Mouse (Mus musculus): ENCODE measurements around the gene Poc1b. TPM values are rescaled to one million over a fixed set of nuclear protein-coding genes. Genes with fewer than 3 reads are reported as not detected.
"Not testable (repeated sequence)": the region's sequence is repeated elsewhere in the genome, so short reads cannot be mapped to it uniquely, and the experiment has no call there.

Poc1b gene
- polyA plus RNA-seq, 1 experiment from 2014 or later, result 21.1 TPM

DNA sequence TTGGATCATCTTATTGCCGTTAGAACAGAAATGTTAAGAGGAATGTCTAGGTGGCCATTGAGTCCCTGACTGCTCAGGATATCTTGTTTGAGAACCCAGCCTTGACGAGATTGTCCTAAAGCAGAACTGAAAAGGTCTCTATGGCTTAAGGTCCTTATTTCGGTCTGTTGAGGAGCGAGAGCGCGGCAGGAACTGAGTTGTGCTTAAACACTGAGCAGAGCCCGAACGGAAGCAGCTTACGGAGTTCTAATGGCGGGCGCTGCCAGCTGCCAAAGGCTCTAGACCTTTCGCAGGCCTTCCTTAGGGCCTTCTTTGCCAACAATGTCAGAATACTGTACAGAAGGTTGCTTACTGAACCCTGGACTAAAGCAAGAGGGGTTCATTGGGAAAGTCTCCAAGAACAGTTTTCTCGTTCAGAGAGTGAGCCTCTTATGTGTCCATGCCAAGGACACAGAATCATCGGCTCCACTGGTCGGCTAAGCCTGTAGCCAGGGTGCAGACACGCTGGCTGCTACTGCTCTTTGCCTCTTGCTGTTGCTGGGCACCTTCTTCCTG, 26.6 kb downstream of the Poc1b start:
- no peak for ATAC-seq (ENCODE audit: insufficient number of reproducible peaks, insufficient read depth, low FRiP score, low TSS enrichment)
- Histone ChIP-seq H3K27me3 (no peaks in the 10 kb centered on the region), H3K27ac (no peak overlapping the region), H3K36me3 (peaks cover 4% of the 10 kb centered on the region; the same call in 1 of the 2 replicates), H3K9ac (no peak overlapping the region), H3K4me1 (no peaks in the 10 kb centered on the region), H3K4me2 (replicated peaks) (no peak overlapping the region), H3K4me3 (no peak overlapping the region), H3K9me3 (no peaks in the 10 kb centered on the region)
- WGBS, result 94% methylated on average over 16 of the region's 16 CpGs

DNA sequence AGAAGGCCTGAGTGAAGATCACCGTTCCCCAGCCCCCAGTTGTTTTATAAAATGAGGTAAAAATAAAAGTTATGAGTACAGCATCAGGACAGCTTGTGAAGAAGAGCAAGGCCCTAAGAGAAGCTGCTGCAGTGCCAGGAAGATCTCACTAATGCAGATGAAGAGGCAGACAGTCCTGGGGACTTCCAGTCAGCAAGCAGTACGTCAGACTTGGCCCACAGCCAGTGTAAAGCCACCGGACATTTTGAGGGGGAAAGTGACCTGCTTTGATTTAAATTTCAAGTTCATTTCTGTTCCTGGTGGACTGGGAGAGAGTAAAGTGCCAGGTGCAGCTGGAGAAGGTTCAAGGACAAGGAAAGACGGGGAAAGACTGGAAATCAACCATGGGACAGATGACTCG, 29.5 kb downstream of the Poc1b start:
- Histone ChIP-seq H3K9me3 (no peaks in the 10 kb centered on the region), H3K4me3 (no peak overlapping the region), H3K4me2 (replicated peaks) (no peak overlapping the region), H3K9ac (no peak overlapping the region), H3K27me3 (no peaks in the 10 kb centered on the region), H3K27ac (no peak overlapping the region), H3K4me1 (no peaks in the 10 kb centered on the region), H3K36me3 (peaks cover 6% of the 10 kb centered on the region)
- ATAC-seq (ENCODE audit: insufficient number of reproducible peaks, insufficient read depth, low FRiP score, low TSS enrichment), result no peak
- WGBS, result 78% methylated on average over 5 of the region's 5 CpGs

DNA sequence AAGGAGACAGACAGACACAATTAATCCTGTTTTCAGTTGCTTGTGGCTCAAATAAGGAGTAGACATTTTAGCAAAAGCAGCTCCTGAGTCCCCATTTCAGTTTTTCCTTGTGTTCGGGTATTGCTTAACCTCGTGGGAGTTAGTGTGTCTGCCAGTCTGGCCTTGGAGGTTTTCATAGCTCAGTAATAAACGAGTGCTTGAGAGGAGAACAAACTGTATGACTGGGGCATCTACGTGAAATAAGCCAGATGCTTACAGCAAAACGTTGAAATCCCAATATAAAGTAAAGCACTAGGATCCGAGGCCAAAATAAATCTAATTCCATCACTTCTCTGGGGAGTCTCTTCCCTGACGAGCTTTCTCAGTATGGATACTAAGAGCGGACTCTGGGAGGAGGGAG, 38.8 kb downstream of the Poc1b start:
- ATAC-seq (ENCODE audit: insufficient number of reproducible peaks, insufficient read depth, low FRiP score, low TSS enrichment), result no peak
- peaks cover 4% of the 10 kb centered on the region; the same call in 1 of the 2 replicates for H3K36me3 ChIP-seq
- WGBS, result 79% methylated on average over 8 of the region's 8 CpGs

DNA sequence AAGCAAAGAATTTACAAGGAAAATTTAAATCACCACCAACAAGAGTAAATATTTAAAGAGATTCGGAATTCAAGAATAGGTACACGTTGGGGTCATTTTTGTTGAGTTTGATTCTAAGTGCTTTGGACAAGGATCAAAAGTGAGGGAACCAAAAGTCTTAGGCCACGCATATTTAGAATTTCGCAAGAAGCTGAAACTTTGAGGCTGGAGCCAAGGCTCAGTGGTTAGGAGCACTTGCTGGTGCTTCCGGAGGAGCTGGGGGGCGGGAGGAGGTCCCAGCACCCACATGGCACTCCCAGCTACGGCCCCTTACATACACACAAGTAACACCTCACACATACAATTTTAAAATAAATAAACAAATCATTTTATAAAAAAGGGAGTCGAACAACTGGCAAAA, 39.8 kb downstream of the Poc1b start:
- no peak for ATAC-seq (ENCODE audit: insufficient number of reproducible peaks, insufficient read depth, low FRiP score, low TSS enrichment)
- Histone ChIP-seq H3K27me3 (no peaks in the 10 kb centered on the region), H3K9me3 (no peaks in the 10 kb centered on the region), H3K4me1 (no peaks in the 10 kb centered on the region), H3K4me3 (no peak overlapping the region), H3K36me3 (peaks cover 8% of the 10 kb centered on the region; the same call in 1 of the 2 replicates), H3K9ac (no peak overlapping the region), H3K4me2 (replicated peaks) (no peak overlapping the region), H3K27ac (no peak overlapping the region)
- 90% methylated on average over 8 of the region's 8 CpGs for WGBS

More for the DNA sequence above, 38.8 kb downstream of the Poc1b start:
- Histone ChIP-seq H3K4me1 (no peaks in the 10 kb centered on the region), H3K4me3 (no peak overlapping the region), H3K27me3 (no peaks in the 10 kb centered on the region), H3K4me2 (replicated peaks) (no peak overlapping the region), H3K27ac (no peak overlapping the region), H3K9me3 (no peaks in the 10 kb centered on the region), H3K9ac (no peak overlapping the region)

DNA sequence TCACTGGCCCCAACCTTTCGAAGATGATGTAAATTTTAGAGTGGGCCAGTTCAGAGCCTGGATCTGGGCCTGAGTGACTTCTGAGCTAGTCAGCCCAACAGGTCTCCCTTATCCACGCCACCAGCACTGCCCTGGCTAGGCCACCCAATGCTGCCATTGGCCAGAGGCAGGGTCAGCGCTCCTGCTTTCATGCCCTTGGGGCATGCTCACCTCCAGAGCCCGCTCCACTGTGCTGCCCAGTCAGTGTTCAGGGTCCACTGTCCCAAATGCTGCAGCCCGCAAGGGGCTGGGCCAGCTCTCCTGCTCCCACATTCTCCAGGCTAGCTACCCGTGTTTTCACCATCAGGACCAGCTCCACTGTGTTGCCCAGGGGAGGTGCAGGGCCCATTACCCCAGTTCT, 43.2 kb downstream of the Poc1b start:
- Histone ChIP-seq H3K36me3 (peaks cover 13% of the 10 kb centered on the region; the same call in 1 of the 2 replicates), H3K9me3 (no peaks in the 10 kb centered on the region), H3K4me3 (no peak overlapping the region), H3K27ac (no peak overlapping the region), H3K4me1 (no peaks in the 10 kb centered on the region), H3K27me3 (no peaks in the 10 kb centered on the region), H3K4me2 (replicated peaks) (no peak overlapping the region), H3K9ac (no peak overlapping the region)
- no peak for ATAC-seq (ENCODE audit: insufficient number of reproducible peaks, insufficient read depth, low FRiP score, low TSS enrichment)
- WGBS, result 85% methylated on average over 6 of the region's 6 CpGs

DNA sequence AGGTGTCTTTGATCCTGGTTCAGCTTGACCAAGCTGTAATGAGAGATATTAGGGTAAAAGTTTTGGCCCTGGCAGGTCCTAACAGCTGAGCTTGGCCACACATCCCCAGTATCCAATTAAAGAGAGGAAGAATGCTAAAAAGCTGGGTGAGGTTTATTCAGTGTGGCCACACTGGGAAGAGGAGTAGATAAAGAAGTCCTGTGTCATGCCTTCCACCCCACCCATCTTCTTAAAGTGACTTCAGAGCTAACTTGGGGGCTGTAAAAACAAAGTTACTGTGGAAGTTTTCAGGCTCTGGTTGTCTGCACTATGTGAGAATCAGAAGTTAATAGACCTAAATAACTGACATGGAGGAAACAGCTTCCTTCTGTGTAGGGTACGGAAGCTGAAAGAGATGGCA, 44.7 kb downstream of the Poc1b start:
- Histone ChIP-seq H3K4me2 (replicated peaks) (no peak overlapping the region), H3K4me1 (no peaks in the 10 kb centered on the region), H3K36me3 (peaks cover 13% of the 10 kb centered on the region; the same call in 1 of the 2 replicates), H3K27me3 (no peaks in the 10 kb centered on the region), H3K9ac (no peak overlapping the region), H3K9me3 (no peaks in the 10 kb centered on the region), H3K27ac (no peak overlapping the region), H3K4me3 (no peak overlapping the region)
- WGBS, result 95% methylated on average over 1 of the region's 1 CpGs
- no peak for ATAC-seq (ENCODE audit: insufficient number of reproducible peaks, insufficient read depth, low FRiP score, low TSS enrichment)

DNA sequence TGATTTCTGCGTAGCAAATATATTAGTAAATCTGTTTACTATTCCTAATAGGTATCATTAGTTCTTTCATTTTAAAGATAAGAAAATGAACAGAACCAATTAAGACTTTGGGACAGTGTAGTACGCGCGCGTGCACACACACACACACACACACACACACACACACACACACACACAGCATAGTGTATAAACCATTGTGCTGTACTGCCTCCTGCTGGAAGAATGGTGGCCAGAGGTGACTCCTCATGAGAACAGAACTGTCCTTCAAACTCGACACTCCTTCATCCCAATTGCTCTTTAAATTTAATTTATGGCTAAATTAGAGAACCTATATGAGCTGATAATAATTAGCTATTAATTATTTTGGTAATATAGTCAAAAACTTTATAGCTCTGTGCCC, 45.2 kb downstream of the Poc1b start:
- no peaks in the 10 kb centered on the region for H3K27me3 ChIP-seq
- no peak for ATAC-seq (ENCODE audit: insufficient number of reproducible peaks, insufficient read depth, low FRiP score, low TSS enrichment)

DNA sequence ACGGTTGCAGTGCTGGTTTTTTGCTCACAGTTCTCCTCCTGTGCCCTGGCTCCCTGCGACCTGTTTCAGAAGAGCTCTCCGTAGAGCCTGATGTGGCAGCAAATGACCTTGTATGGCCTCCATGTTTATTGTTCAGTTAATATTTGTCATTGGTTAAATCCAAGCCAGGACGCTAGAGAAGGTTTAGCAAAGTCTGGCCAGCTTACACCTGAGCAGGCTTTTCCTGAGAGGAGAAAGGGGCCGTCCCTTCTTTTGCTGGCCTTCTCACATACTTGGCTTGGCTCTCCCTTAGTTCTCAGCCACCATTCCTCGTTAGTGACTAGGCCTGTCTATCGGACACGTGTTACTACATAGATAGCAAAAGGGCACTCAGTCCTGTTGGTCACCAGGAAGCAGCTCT, 47.8 kb downstream of the Poc1b start:
- Histone ChIP-seq H3K27ac (no peak overlapping the region), H3K36me3 (peaks cover 17% of the 10 kb centered on the region; the same call in 1 of the 2 replicates), H3K27me3 (no peaks in the 10 kb centered on the region), H3K4me2 (replicated peaks) (no peak overlapping the region), H3K9me3 (no peaks in the 10 kb centered on the region), H3K4me1 (no peaks in the 10 kb centered on the region), H3K4me3 (no peak overlapping the region), H3K9ac (no peak overlapping the region)
- 87% methylated on average over 8 of the region's 8 CpGs for WGBS
- no peak for ATAC-seq (ENCODE audit: insufficient number of reproducible peaks, insufficient read depth, low FRiP score, low TSS enrichment)

More for the DNA sequence above, 45.2 kb downstream of the Poc1b start:
- Histone ChIP-seq H3K4me3 (no peak overlapping the region), H3K4me1 (no peaks in the 10 kb centered on the region), H3K27ac (no peak overlapping the region), H3K4me2 (replicated peaks) (no peak overlapping the region), H3K9ac (no peak overlapping the region), H3K9me3 (no peaks in the 10 kb centered on the region), H3K36me3 (peaks cover 17% of the 10 kb centered on the region; the same call in 1 of the 2 replicates)
- WGBS, result 92% methylated on average over 6 of the region's 6 CpGs

DNA sequence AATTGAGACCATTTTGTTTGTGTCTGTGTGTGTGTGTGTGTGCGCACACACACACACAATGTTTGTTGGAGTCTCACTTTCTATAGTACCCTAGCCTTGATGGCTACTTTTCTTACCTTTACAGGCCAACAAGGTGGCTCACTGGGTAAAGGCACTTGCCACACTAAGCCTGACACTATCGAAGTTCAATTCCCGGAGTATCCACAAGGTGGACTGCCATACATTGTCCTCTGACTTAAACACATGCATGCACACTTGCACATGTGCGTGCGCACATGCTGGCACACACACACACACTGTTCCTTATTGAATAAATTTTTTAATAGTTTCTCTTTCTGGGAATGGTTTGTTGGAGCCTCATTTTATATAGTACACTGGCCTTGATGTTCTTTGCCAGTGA, 50.0 kb downstream of the Poc1b start:
- Histone ChIP-seq H3K4me2 (replicated peaks) (no peak overlapping the region), H3K9me3 (no peaks in the 10 kb centered on the region), H3K27me3 (no peaks in the 10 kb centered on the region), H3K4me1 (no peaks in the 10 kb centered on the region), H3K4me3 (no peak overlapping the region), H3K9ac (no peak overlapping the region), H3K27ac (no peak overlapping the region), H3K36me3 (peaks cover 9% of the 10 kb centered on the region; the same call in 1 of the 2 replicates)
- WGBS, result 90% methylated on average over 5 of the region's 5 CpGs
- ATAC-seq (ENCODE audit: insufficient number of reproducible peaks, insufficient read depth, low FRiP score, low TSS enrichment), result no peak

DNA sequence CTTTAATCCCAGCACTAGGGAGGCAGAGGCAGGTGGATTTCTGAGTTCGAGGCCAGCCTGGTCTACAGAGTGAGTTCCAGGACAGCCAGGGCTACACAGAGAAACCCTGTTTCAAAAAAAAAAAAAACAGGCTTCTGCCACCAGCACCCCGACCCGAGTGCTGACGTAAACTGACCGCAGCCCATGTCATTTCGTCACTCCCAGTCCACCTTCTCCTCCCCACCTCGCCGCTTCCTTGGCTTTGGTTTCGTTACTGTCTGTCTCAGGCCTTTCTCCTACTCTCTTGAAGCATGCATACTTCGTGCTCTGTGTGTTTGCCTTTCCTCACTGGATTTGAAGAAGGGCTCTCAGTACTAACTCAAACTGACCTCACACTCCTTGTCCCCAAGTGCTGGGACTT, 50.9 kb downstream of the Poc1b start:
- not testable (repeated sequence) for H3K9ac ChIP-seq; H3K9me3 ChIP-seq; H3K27ac ChIP-seq; H3K4me3 ChIP-seq; H3K4me2 ChIP-seq (replicated peaks); H3K36me3 ChIP-seq; H3K4me1 ChIP-seq; H3K27me3 ChIP-seq; ATAC-seq (ENCODE audit: insufficient number of reproducible peaks, insufficient read depth, low FRiP score, low TSS enrichment)
- WGBS, result 95% methylated on average over 10 of the region's 10 CpGs

DNA sequence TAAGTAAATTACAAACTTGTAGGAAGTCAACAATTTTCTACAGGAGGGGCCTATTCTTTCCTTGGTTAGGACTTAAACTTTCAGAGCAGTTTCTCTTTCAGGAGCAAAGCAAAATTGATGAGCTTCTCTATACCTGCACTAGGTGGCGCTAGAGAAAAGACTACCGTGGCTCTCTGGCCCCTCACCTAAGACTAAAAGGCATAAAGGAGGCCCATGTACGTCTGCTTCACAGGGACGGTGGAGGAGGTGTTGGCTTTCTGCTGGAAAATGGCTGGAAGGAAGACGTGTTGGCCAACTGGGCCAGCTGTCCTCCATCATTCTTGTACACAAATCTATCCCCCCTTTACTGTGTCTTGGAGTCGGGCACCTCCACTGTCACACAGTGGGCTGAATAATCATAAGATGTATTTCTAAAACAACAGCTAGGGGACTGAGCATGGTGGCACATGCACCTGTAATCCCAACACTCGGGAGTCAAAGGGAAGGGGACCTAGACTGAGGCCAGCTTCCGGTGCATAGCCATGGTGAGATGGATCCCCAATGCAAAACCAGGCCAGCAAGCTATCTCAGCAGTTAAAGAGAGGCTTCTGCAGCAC, 55.2 kb downstream of the Poc1b start:
- Histone ChIP-seq H3K9me3 (no peaks in the 10 kb centered on the region), H3K9ac (no peak overlapping the region), H3K4me2 (replicated peaks) (no peak overlapping the region), H3K36me3 (no peaks in the 10 kb centered on the region), H3K27ac (no peak overlapping the region), H3K4me1 (peaks cover 6% of the 10 kb centered on the region; the same call in 1 of the 2 replicates), H3K27me3 (no peaks in the 10 kb centered on the region), H3K4me3 (no peak overlapping the region)
- WGBS, result 36% methylated on average over 8 of the region's 8 CpGs
- no peak for ATAC-seq (ENCODE audit: insufficient number of reproducible peaks, insufficient read depth, low FRiP score, low TSS enrichment)

DNA sequence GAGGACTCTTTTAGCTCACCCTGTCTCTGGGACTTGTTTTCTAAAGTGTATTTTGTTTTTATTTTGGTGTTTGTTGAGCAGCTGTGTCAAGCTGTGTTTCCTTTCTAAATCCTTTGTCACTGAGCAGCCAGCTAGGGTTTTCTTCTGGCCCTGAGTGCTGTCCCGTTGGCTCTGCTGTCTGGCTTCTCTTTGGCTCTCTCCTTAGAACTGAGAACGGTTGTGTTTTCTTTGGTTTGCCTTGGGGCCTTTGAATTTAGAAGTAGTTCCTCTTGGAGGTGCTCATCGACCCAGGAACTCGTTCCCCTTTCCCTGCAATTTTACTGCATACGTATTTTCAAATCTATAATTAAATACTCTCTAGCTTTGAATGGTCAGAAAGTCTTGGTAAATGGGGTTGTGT, 56.2 kb downstream of the Poc1b start:
- H3K9me3 ChIP-seq, result no peaks in the 10 kb centered on the region
- H3K27me3 ChIP-seq, result no peaks in the 10 kb centered on the region
- no peak overlapping the region for H3K4me3 ChIP-seq
- H3K4me2 ChIP-seq (replicated peaks), result no peak overlapping the region
- 85% methylated on average over 5 of the region's 5 CpGs for WGBS
- no peaks in the 10 kb centered on the region for H3K36me3 ChIP-seq
- no peak overlapping the region for H3K9ac ChIP-seq
- ATAC-seq (ENCODE audit: insufficient number of reproducible peaks, insufficient read depth, low FRiP score, low TSS enrichment), result no peak
- H3K4me1 ChIP-seq, result peaks cover 6% of the 10 kb centered on the region; the same call in 1 of the 2 replicates
- no peak overlapping the region for H3K27ac ChIP-seq
